Mouse (Mus musculus): ENCODE measurements around the gene Fbxo11.

Gene Fbxo11

GRCm38 (mm10) chr17:87948965-87949584 lies 116.0 kb downstream of the Fbxo11 start:
- TF ChIP-seq GATA4 (IDR thresholded peaks at IDR 0.05; ENCODE audit: insufficient replicate concordance, low read length): no peak

Measured in liver, adult (tissue).